Mouse (Mus musculus): ENCODE results near the gene Plp2. TPM values are rescaled to one million over a fixed set of nuclear protein-coding genes. Genes with fewer than 3 reads are reported as not detected.
"Not testable (repeated sequence)": the region's sequence is repeated elsewhere in the genome, so short reads cannot be mapped to it uniquely, and the experiment has no call there.

The Plp2 gene
- polyA plus RNA-seq (2015; fragmentation: Nextera tagmentation; extraction: Ambion mirVana): 20.3 and 22.2 TPM in 2 replicates

- Histone ChIP-seq H3K4me2 (replicated peaks) (peak within 1 kb of the TSS; percentile 52), H3K27ac (no peak within 1 kb of the TSS), H3K27me3 (0 out of 2 replicates have a peak, but pooled peaks cover 2% of the 10 kb centered on the region), H3K4me1 (replicated peaks) (0 out of 2 replicates have a peak, but pooled peaks cover 4% of the 10 kb centered on the region), H3K4me3 (replicated peaks) (peak within 1 kb of the TSS; percentile 36), H3K9me3 (no peaks in the 10 kb centered on the region), H3K9ac (replicated peaks) (peak within 1 kb of the TSS; percentile 46), H3K36me3 (no peaks in the 10 kb centered on the region)
- peak; percentile 64 for ATAC-seq
- WGBS: 24% methylated on average over 33 of the region's 36 CpGs
Observed at GRCm38 (mm10) chrX:7670921-7671623, at the start of gene Plp2. TSS of gene Plp2 (minus strand) at chrX:7671390.

- not testable (repeated sequence) for H3K4me3 ChIP-seq (replicated peaks); H3K4me2 ChIP-seq (replicated peaks); H3K27ac ChIP-seq; H3K27me3 ChIP-seq; H3K9me3 ChIP-seq; H3K4me1 ChIP-seq (replicated peaks); H3K36me3 ChIP-seq; H3K9ac ChIP-seq (replicated peaks); ATAC-seq
- 42% methylated on average over 1 of the region's 1 CpGs for WGBS
Observed at GRCm38 (mm10) chrX:7716058-7716457, 44.9 kb upstream of the Plp2 start.

GRCm38 (mm10) chrX:7714135-7714899 lies 43.1 kb upstream of the Plp2 start, which contains the start of gene Wdr45:
TSS of gene Wdr45 (plus strand) at chrX:7714333.
- H3K36me3 ChIP-seq; H3K4me1 ChIP-seq (replicated peaks); H3K27me3 ChIP-seq; H3K27ac ChIP-seq; H3K9me3 ChIP-seq: not testable (repeated sequence)
- Histone ChIP-seq H3K9ac (replicated peaks) (peak within 1 kb of the TSS; percentile 58), H3K4me2 (replicated peaks) (peak within 1 kb of the TSS; percentile 54), H3K4me3 (replicated peaks) (peak within 1 kb of the TSS; percentile 38)
- 21% methylated on average over 20 of the region's 60 CpGs for WGBS
- ATAC-seq: peak; percentile 97

GRCm38 (mm10) chrX:7713764-7714134 lies 42.6 kb upstream of the Plp2 start:
- Histone ChIP-seq H3K9ac (replicated peaks) (peak overlapping the region; percentile 58), H3K4me3 (replicated peaks) (peak overlapping the region; percentile 38), H3K4me2 (replicated peaks) (peak overlapping the region; percentile 54)
- H3K27ac ChIP-seq; ATAC-seq; H3K36me3 ChIP-seq; H3K4me1 ChIP-seq (replicated peaks); H3K9me3 ChIP-seq; H3K27me3 ChIP-seq: not testable (repeated sequence)
- 36% methylated on average over 6 of the region's 12 CpGs for WGBS

GRCm38 (mm10) chrX:7696954-7697381 lies 25.8 kb upstream of the Plp2 start, which contains the start of gene Gpkow:
TSS of gene Gpkow (plus strand) at chrX:7697131.
- H3K4me3 ChIP-seq (replicated peaks): peak within 1 kb of the TSS; percentile 55
- H3K4me2 ChIP-seq (replicated peaks): peak within 1 kb of the TSS; percentile 59
- no peaks in the 10 kb centered on the region for H3K9me3 ChIP-seq
- peaks cover 11% of the 10 kb centered on the region; the same call in 1 of the 2 replicates for H3K36me3 ChIP-seq
- H3K27me3 ChIP-seq: no peaks in the 10 kb centered on the region
- peak; percentile 96 for ATAC-seq
- H3K27ac ChIP-seq: peak within 1 kb of the TSS; percentile 25; the same call in 1 of the 2 replicates
- peaks cover 11% of the 10 kb centered on the region; the same call in 1 of the 2 replicates for H3K4me1 ChIP-seq (replicated peaks)
- 22% methylated on average over 33 of the region's 33 CpGs for WGBS
- H3K9ac ChIP-seq (replicated peaks): peak within 1 kb of the TSS; percentile 60

- Histone ChIP-seq H3K4me2 (replicated peaks) (peak overlapping the region; percentile 37), H3K9me3 (no peaks in the 10 kb centered on the region), H3K4me1 (replicated peaks) (peaks cover 11% of the 10 kb centered on the region; the same call in 1 of the 2 replicates), H3K27ac (no peak overlapping the region), H3K4me3 (replicated peaks) (peak overlapping the region; percentile 55; the same call in 1 of the 2 replicates), H3K36me3 (peaks cover 9% of the 10 kb centered on the region; the same call in 1 of the 2 replicates), H3K9ac (replicated peaks) (no peak overlapping the region), H3K27me3 (no peaks in the 10 kb centered on the region)
- ATAC-seq: peak; percentile 67
- 46% methylated on average over 6 of the region's 6 CpGs for WGBS
Observed at GRCm38 (mm10) chrX:7696520-7696919, 25.3 kb upstream of the Plp2 start.

GRCm38 (mm10) chrX:7692862-7693261 lies 21.7 kb upstream of the Plp2 start:
- Histone ChIP-seq H3K4me3 (replicated peaks) (no peak overlapping the region), H3K9me3 (no peaks in the 10 kb centered on the region), H3K4me1 (replicated peaks) (peaks cover 4% of the 10 kb centered on the region; the same call in 1 of the 2 replicates), H3K4me2 (replicated peaks) (no peak overlapping the region), H3K27me3 (no peaks in the 10 kb centered on the region), H3K9ac (replicated peaks) (no peak overlapping the region), H3K36me3 (no peaks in the 10 kb centered on the region), H3K27ac (no peak overlapping the region)
- ATAC-seq: no peak
- 47% methylated on average over 4 of the region's 4 CpGs for WGBS

- 71% methylated on average over 3 of the region's 3 CpGs for WGBS
- no peak overlapping the region for H3K27ac ChIP-seq
- no peaks in the 10 kb centered on the region for H3K4me1 ChIP-seq (replicated peaks)
- ATAC-seq: no peak
- H3K27me3 ChIP-seq: no peaks in the 10 kb centered on the region
- H3K9me3 ChIP-seq: no peaks in the 10 kb centered on the region
- no peak overlapping the region for H3K9ac ChIP-seq (replicated peaks)
- H3K36me3 ChIP-seq: no peaks in the 10 kb centered on the region
- no peak overlapping the region for H3K4me3 ChIP-seq (replicated peaks)
- no peak overlapping the region for H3K4me2 ChIP-seq (replicated peaks)
Observed at GRCm38 (mm10) chrX:7690486-7690885, 19.3 kb upstream of the Plp2 start.

- 98% methylated on average over 2 of the region's 2 CpGs for WGBS
- ATAC-seq: no peak
- no peak overlapping the region for H3K4me2 ChIP-seq (replicated peaks)
- H3K9me3 ChIP-seq: no peaks in the 10 kb centered on the region
- no peaks in the 10 kb centered on the region for H3K27me3 ChIP-seq
- no peaks in the 10 kb centered on the region for H3K4me1 ChIP-seq (replicated peaks)
- no peaks in the 10 kb centered on the region for H3K36me3 ChIP-seq
- H3K9ac ChIP-seq (replicated peaks): no peak overlapping the region
- H3K4me3 ChIP-seq (replicated peaks): no peak overlapping the region
- H3K27ac ChIP-seq: no peak overlapping the region
Observed at GRCm38 (mm10) chrX:7688321-7688720, 17.1 kb upstream of the Plp2 start.

GRCm38 (mm10) chrX:7680864-7681263 lies 9.7 kb upstream of the Plp2 start, which contains the start of gene Magix:
TSS of gene Magix (minus strand) at chrX:7681251.
- Histone ChIP-seq H3K4me2 (replicated peaks) (peak within 1 kb of the TSS; percentile 49), H3K4me3 (replicated peaks) (peak within 1 kb of the TSS; percentile 28), H3K27me3 (no peaks in the 10 kb centered on the region), H3K36me3 (no peaks in the 10 kb centered on the region), H3K27ac (no peak within 1 kb of the TSS), H3K4me1 (replicated peaks) (no peaks in the 10 kb centered on the region), H3K9ac (replicated peaks) (no peak within 1 kb of the TSS), H3K9me3 (no peaks in the 10 kb centered on the region)
- WGBS: 75% methylated on average over 14 of the region's 14 CpGs
- 0 out of 2 replicates have a peak, but pooled peaks have one; percentile 9 for ATAC-seq

GRCm38 (mm10) chrX:7680057-7680412 lies 8.8 kb upstream of the Plp2 start:
- WGBS: 32% methylated on average over 12 of the region's 12 CpGs
- peak overlapping the region; percentile 49 for H3K4me2 ChIP-seq (replicated peaks)
- H3K4me1 ChIP-seq (replicated peaks): no peaks in the 10 kb centered on the region
- no peaks in the 10 kb centered on the region for H3K36me3 ChIP-seq
- H3K4me3 ChIP-seq (replicated peaks): peak overlapping the region; percentile 28
- H3K9ac ChIP-seq (replicated peaks): no peak overlapping the region; the same call in 1 of the 2 replicates
- H3K27ac ChIP-seq: no peak overlapping the region
- H3K9me3 ChIP-seq: no peaks in the 10 kb centered on the region
- no peaks in the 10 kb centered on the region for H3K27me3 ChIP-seq
- ATAC-seq: peak; percentile 69; the same call in 1 of the 2 replicates

Data from midbrain, embryonic 13.5 days (tissue).